Mouse (Mus musculus): ENCODE measurements around the gene Gm10271.

- no peak for TF ChIP-seq CTCF (IDR thresholded peaks at IDR 0.05)
- TF ChIP-seq EP300 (IDR thresholded peaks at IDR 0.05), result no peak
These were observed 37.4 kb downstream of the Gm10271 start for GRCm38 (mm10) chr10:116935028-116935427.

Measured in lung, postnatal 0 days (tissue).